Mouse (Mus musculus): ENCODE results near the gene Kdelr2. TPM values are rescaled to one million over a fixed set of nuclear protein-coding genes. Genes with fewer than 3 reads are reported as not detected.

Gene Kdelr2
- polyA plus RNA-seq, 1 experiment = 64.3 TPM

DNA sequence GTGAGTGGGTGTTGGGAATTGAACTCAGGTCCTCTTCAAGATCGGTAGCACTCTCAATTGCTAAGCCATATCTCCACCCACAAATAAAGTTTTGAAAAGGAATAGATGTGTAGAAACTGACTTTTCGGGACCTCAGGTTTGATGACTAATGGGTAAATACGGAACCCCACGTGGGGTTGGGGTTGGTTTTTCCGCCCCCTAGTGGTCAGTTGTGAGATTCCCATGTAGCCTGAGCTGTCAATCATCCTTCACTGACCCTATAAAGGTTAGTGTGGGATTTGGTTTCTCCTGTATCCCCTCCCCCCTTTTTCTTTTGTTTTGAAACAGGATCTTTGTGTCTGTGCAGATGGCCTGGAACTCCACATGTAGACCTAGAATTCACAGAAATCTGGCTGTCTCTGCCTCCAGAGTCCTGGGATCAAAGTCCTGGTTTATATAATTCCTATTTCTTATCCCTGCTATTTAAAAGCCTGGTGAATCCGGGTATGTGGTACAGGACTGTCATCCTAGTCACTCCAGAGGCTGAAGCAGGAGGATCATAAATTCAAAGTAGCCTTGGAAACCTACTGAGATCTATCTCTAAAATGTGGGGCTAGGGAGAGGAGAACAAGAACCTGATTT lies 20.4 kb downstream of the Kdelr2 start:
- no peaks in the 10 kb centered on the region; the same call in 1 of the 2 replicates for H3K36me3 ChIP-seq (ENCODE audit: control insufficient read depth, insufficient read depth, low read length)
- H3K27me3 ChIP-seq (ENCODE audit: control insufficient read depth, insufficient read depth, low read length) = no peaks in the 10 kb centered on the region
- TF ChIP-seq CTCF (IDR thresholded peaks at IDR 0.05; ENCODE audit: control insufficient read depth, insufficient read depth, insufficient replicate concordance, low read depth, low read length) = peak; percentile 56; the same call in 1 of the 2 replicates
- TF ChIP-seq POLR2A (IDR thresholded peaks at IDR 0.05; ENCODE audit: control insufficient read depth, low read depth, low read length) = no peak
- H3K4me3 ChIP-seq (ENCODE audit: control insufficient read depth, low read depth, low read length) = no peak overlapping the region
- H3K4me1 ChIP-seq (ENCODE audit: control insufficient read depth, insufficient read depth, low read length) = no peaks in the 10 kb centered on the region
- no peak overlapping the region for H3K27ac ChIP-seq (ENCODE audit: control insufficient read depth, insufficient read depth, low read depth, low read length)

- H3K4me1 ChIP-seq (ENCODE audit: control insufficient read depth, insufficient read depth, low read length) = no peaks in the 10 kb centered on the region
- no peaks in the 10 kb centered on the region for H3K36me3 ChIP-seq (ENCODE audit: control insufficient read depth, insufficient read depth, low read length)
- H3K27me3 ChIP-seq (ENCODE audit: control insufficient read depth, insufficient read depth, low read length) = no peaks in the 10 kb centered on the region
- H3K27ac ChIP-seq (ENCODE audit: control insufficient read depth, insufficient read depth, low read depth, low read length) = no peak overlapping the region
- no peak for TF ChIP-seq POLR2A (IDR thresholded peaks at IDR 0.05; ENCODE audit: control insufficient read depth, low read depth, low read length)
- peak; percentile 80 for TF ChIP-seq CTCF (IDR thresholded peaks at IDR 0.05; ENCODE audit: control insufficient read depth, insufficient read depth, insufficient replicate concordance, low read depth, low read length)
- no peak overlapping the region for H3K4me3 ChIP-seq (ENCODE audit: control insufficient read depth, low read depth, low read length)
Observed at GRCm38 (mm10) chr5:143434421-143434820, 30.8 kb downstream of the Kdelr2 start.

- H3K4me3 ChIP-seq (ENCODE audit: control insufficient read depth, low read depth, low read length) = no peak overlapping the region
- no peak overlapping the region for H3K27ac ChIP-seq (ENCODE audit: control insufficient read depth, insufficient read depth, low read depth, low read length)
- no peak for TF ChIP-seq CTCF (IDR thresholded peaks at IDR 0.05; ENCODE audit: control insufficient read depth, insufficient read depth, insufficient replicate concordance, low read depth, low read length)
- TF ChIP-seq POLR2A (IDR thresholded peaks at IDR 0.05; ENCODE audit: control insufficient read depth, low read depth, low read length) = no peak
- H3K36me3 ChIP-seq (ENCODE audit: control insufficient read depth, insufficient read depth, low read length) = no peaks in the 10 kb centered on the region
- H3K27me3 ChIP-seq (ENCODE audit: control insufficient read depth, insufficient read depth, low read length) = no peaks in the 10 kb centered on the region
- no peaks in the 10 kb centered on the region for H3K4me1 ChIP-seq (ENCODE audit: control insufficient read depth, insufficient read depth, low read length)
Observed at GRCm38 (mm10) chr5:143441298-143441697, 37.7 kb downstream of the Kdelr2 start.

DNA sequence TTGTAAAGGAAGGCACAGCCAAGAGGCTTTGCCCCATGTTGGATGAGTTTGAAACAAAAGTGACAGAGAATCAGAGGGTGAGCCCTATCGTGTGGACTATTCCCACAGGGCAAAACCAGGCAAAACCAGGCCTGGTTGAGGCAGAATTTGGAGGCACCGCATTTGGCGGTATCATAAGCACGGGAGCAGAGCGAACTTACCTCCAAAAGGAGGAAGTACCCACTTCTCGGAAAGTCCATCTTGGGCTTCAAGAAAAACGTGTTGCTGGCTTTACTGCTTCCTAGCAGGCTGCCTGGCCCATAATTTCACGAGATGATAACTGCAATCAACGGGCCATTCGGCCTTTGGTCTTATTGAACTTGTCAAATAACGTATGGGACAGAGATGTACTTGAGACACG lies 38.1 kb downstream of the Kdelr2 start:
- no peak for TF ChIP-seq POLR2A (IDR thresholded peaks at IDR 0.05; ENCODE audit: control insufficient read depth, low read depth, low read length)
- no peak for TF ChIP-seq CTCF (IDR thresholded peaks at IDR 0.05; ENCODE audit: control insufficient read depth, insufficient read depth, insufficient replicate concordance, low read depth, low read length)
- H3K27ac ChIP-seq (ENCODE audit: control insufficient read depth, insufficient read depth, low read depth, low read length) = no peak overlapping the region
- H3K36me3 ChIP-seq (ENCODE audit: control insufficient read depth, insufficient read depth, low read length) = no peaks in the 10 kb centered on the region
- no peaks in the 10 kb centered on the region for H3K4me1 ChIP-seq (ENCODE audit: control insufficient read depth, insufficient read depth, low read length)
- H3K27me3 ChIP-seq (ENCODE audit: control insufficient read depth, insufficient read depth, low read length) = no peaks in the 10 kb centered on the region
- no peak overlapping the region for H3K4me3 ChIP-seq (ENCODE audit: control insufficient read depth, low read depth, low read length)

DNA sequence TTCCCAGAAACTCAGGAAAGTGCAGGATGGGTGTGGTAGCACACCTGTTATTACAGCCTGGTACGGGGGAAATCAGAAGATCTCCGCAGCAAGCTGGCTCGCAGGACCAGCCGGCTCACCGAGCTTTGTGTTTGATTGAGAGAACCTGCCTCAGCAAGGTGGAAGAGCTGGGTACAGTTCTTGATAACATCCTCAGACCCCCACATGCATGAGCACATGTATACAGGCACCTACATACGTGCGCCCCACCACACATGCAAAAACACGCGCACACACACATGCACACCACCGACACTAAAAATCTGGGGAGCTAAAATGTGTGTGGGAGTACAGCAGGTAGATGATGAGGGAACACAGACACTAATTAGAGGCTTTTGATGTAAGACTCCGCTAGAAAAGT lies 60.0 kb downstream of the Kdelr2 start:
- Histone ChIP-seq H3K4me1 (ENCODE audit: control insufficient read depth, insufficient read depth, low read length) (peaks cover 16% of the 10 kb centered on the region), H3K27ac (ENCODE audit: control insufficient read depth, insufficient read depth, low read depth, low read length) (no peak overlapping the region), H3K36me3 (ENCODE audit: control insufficient read depth, insufficient read depth, low read length) (no peaks in the 10 kb centered on the region), H3K4me3 (ENCODE audit: control insufficient read depth, low read depth, low read length) (peak overlapping the region; percentile 85; the same call in 1 of the 2 replicates), H3K27me3 (ENCODE audit: control insufficient read depth, insufficient read depth, low read length) (no peaks in the 10 kb centered on the region)
- no peak for TF ChIP-seq POLR2A (IDR thresholded peaks at IDR 0.05; ENCODE audit: control insufficient read depth, low read depth, low read length)
- TF ChIP-seq CTCF (IDR thresholded peaks at IDR 0.05; ENCODE audit: control insufficient read depth, insufficient read depth, insufficient replicate concordance, low read depth, low read length) = no peak

DNA sequence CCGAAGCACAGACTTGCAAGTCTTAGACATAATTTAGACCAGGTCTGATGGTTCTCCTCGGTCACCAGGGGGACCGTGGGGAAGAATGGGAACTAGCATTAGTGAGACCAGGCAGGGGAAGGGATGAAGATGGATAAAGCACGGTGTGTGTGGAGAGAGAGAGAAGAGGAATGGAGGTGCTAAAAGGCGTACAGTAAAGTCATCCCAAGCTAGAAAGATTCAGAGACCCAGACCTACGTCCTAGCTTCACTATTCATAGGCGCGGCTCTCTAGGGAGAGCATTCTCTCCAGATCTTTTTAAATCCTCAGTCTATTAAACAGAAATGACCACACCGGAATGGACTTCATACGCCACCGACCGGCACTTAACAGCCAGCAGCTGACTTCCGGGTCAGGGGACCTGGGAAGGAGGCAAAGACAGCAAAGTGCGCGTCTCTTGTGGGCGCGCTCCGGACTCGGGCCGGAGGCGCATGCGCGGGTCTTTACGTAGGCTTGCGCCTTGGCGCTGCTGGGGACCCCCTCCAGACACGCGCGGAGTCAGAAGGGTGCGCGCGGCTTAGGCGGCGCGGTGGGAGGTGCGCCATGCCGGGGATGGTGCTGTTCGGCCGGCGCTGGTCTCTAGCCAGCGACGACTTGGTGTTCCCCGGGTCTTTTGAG lies 60.6 kb downstream of the Kdelr2 start, which contains the start of gene Daglb:
Daglb (plus strand) TSS at position 485 of the 657 bp plus-strand sequence.
- Histone ChIP-seq H3K27ac (ENCODE audit: control insufficient read depth, insufficient read depth, low read depth, low read length) (no peak within 1 kb of the TSS; the same call in 1 of the 2 replicates), H3K27me3 (ENCODE audit: control insufficient read depth, insufficient read depth, low read length) (no peaks in the 10 kb centered on the region), H3K36me3 (ENCODE audit: control insufficient read depth, insufficient read depth, low read length) (no peaks in the 10 kb centered on the region), H3K4me3 (ENCODE audit: control insufficient read depth, low read depth, low read length) (peak within 1 kb of the TSS; percentile 85), H3K4me1 (ENCODE audit: control insufficient read depth, insufficient read depth, low read length) (peaks cover 16% of the 10 kb centered on the region)
- peak; percentile 77 for TF ChIP-seq POLR2A (IDR thresholded peaks at IDR 0.05; ENCODE audit: control insufficient read depth, low read depth, low read length)
- no peak for TF ChIP-seq CTCF (IDR thresholded peaks at IDR 0.05; ENCODE audit: control insufficient read depth, insufficient read depth, insufficient replicate concordance, low read depth, low read length)

GRCm38 (mm10) chr5:143464757-143465118 lies 61.1 kb downstream of the Kdelr2 start:
- H3K27ac ChIP-seq (ENCODE audit: control insufficient read depth, insufficient read depth, low read depth, low read length) = no peak overlapping the region; the same call in 1 of the 2 replicates
- peaks cover 16% of the 10 kb centered on the region for H3K4me1 ChIP-seq (ENCODE audit: control insufficient read depth, insufficient read depth, low read length)
- H3K4me3 ChIP-seq (ENCODE audit: control insufficient read depth, low read depth, low read length) = peak overlapping the region; percentile 85
- no peaks in the 10 kb centered on the region for H3K27me3 ChIP-seq (ENCODE audit: control insufficient read depth, insufficient read depth, low read length)
- TF ChIP-seq POLR2A (IDR thresholded peaks at IDR 0.05; ENCODE audit: control insufficient read depth, low read depth, low read length) = no peak
- TF ChIP-seq CTCF (IDR thresholded peaks at IDR 0.05; ENCODE audit: control insufficient read depth, insufficient read depth, insufficient replicate concordance, low read depth, low read length) = no peak
- H3K36me3 ChIP-seq (ENCODE audit: control insufficient read depth, insufficient read depth, low read length) = no peaks in the 10 kb centered on the region

Data from testis, adult 2 months (tissue).